Mouse (Mus musculus) G1E (cell line): ENCODE data around the gene Atp6v0a1. TPM values are rescaled to one million over a fixed set of nuclear protein-coding genes. Genes with fewer than 3 reads are reported as not detected.

Experiments
- ATAC-seq: 2 replicates; pipeline ENCODE4 v1.8.0; 2016; ENCODE audit warnings: mild to moderate bottlenecking; ENCODE audit not compliant: insufficient number of reproducible peaks, poor library complexity, low FRiP score, severe bottlenecking; ENCODE audit errors: extremely low read depth
- DNase-seq: peaks from one replicate; pipeline ENCODE4 v3.0.0; 2012; ENCODE audit warnings: low spot score
- H3K27me3 ChIP-seq: 2 replicates; pipeline ENCODE4 v1.6.1; 2012; ENCODE audit warnings: mild to moderate bottlenecking, low read length, inconsistent platforms; ENCODE audit not compliant: insufficient read depth
- H3K36me3 ChIP-seq: replicated peaks from 2 replicates; pipeline ENCODE3; 2012; ENCODE audit warnings: mild to moderate bottlenecking, inconsistent platforms
- H3K4me1 ChIP-seq: 2 replicates; pipeline ENCODE4 v1.6.1; 2012; ENCODE audit warnings: low read depth, low read length, inconsistent platforms, mixed read lengths; ENCODE audit not compliant: insufficient read depth
- H3K4me3 ChIP-seq: 2 replicates; pipeline ENCODE4 v1.5.1; 2012; ENCODE audit warnings: low read depth, mild to moderate bottlenecking, inconsistent platforms, low read length, moderate library complexity, mixed read lengths
- H3K9me3 ChIP-seq: replicated peaks from 2 replicates; pipeline ENCODE4 v1.6.1; 2012; ENCODE audit warnings: inconsistent platforms
- CTCF ChIP-seq: IDR thresholded peaks from 2 replicates; pipeline ENCODE4 v1.5.1; 2012; ENCODE audit warnings: low read depth, low read length, inconsistent platforms, mixed read lengths
- GATA1 ChIP-seq: IDR thresholded peaks from 2 replicates; pipeline ENCODE4 v1.6.1; 2012; ENCODE audit warnings: borderline replicate concordance, low read length, inconsistent platforms, mixed read lengths
- GATA2 ChIP-seq: IDR thresholded peaks from 2 replicates; pipeline ENCODE4 v1.6.1; 2012; ENCODE audit warnings: low read depth, low read length, inconsistent platforms, borderline replicate concordance
- POLR2AphosphoS5 ChIP-seq: IDR thresholded peaks from 2 replicates; pipeline ENCODE4 v1.6.1; 2012; ENCODE audit warnings: low read depth, low read length, inconsistent platforms; ENCODE audit not compliant: insufficient replicate concordance
- TAL1 ChIP-seq: conservative IDR thresholded peaks from 2 replicates; pipeline ENCODE4 v1.6.1; 2012; ENCODE audit warnings: low read depth, low read length, inconsistent platforms, mixed read lengths
- polyA plus RNA-seq: library from polyadenylated mRNA; stranded (reverse); fragments of >175 nt; gene quantifications from 2 replicates; pipeline ENCODE4 v1.2.3, GENCODE M21; 2012
- total RNA-seq, 2 experiments: library from RNA; stranded (forward) in 1 of 2; stranded (reverse) in 1 of 2; fragments of 200-1000 nt in 1 of 2; fragments of >200 nt in 1 of 2; fragmentation: Nextera tagmentation in 1 of 2; gene quantifications; 2 replicates each; pipeline ENCODE4 v1.2.3; 2014 to 2017

The Atp6v0a1 gene
- total and polyA plus RNA-seq, 3 experiments = 26.3 to 180 (median 77.6) TPM

DNA sequence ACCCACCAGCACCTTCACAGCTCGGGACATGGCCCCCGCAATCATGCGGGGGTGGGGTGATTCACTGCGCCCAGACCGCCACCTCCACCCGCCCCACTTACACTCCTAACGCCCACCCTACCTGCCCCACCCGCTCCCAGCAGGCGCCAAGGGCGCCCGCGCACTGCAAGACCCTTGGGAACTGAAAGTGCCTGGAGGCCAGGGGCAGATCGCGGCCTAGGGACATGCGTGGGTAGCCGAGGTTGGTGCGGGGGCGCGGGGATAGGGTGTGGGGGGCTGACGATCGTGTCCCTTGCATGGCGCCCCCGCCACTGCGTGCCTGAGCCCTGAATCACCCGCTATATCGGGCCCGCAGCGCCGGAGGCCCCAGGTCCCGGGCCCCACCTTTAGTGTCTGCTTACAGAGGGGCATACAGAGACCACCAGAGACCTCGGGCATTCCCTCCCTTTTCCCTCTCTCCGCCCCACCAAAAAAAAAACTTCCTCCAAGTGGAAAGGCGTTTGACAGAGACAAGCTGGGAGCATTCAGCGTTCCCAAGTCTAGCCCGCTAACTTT is 40.0 kb upstream of the Atp6v0a1 start:
- TF ChIP-seq TAL1 (no peak), POLR2AphosphoS5 (no peak), CTCF (no peak), GATA1 (no peak), GATA2 (no peak)
- peaks cover 45% of the 10 kb centered on the region for H3K4me1 ChIP-seq
- ATAC-seq = no peak
- peaks cover 3% of the 10 kb centered on the region for H3K36me3 ChIP-seq
- no peaks in the 10 kb centered on the region for H3K9me3 ChIP-seq
- DNase-seq = no peak
- peaks cover 65% of the 10 kb centered on the region for H3K27me3 ChIP-seq
- peak overlapping the region; percentile 76 for H3K4me3 ChIP-seq

DNA sequence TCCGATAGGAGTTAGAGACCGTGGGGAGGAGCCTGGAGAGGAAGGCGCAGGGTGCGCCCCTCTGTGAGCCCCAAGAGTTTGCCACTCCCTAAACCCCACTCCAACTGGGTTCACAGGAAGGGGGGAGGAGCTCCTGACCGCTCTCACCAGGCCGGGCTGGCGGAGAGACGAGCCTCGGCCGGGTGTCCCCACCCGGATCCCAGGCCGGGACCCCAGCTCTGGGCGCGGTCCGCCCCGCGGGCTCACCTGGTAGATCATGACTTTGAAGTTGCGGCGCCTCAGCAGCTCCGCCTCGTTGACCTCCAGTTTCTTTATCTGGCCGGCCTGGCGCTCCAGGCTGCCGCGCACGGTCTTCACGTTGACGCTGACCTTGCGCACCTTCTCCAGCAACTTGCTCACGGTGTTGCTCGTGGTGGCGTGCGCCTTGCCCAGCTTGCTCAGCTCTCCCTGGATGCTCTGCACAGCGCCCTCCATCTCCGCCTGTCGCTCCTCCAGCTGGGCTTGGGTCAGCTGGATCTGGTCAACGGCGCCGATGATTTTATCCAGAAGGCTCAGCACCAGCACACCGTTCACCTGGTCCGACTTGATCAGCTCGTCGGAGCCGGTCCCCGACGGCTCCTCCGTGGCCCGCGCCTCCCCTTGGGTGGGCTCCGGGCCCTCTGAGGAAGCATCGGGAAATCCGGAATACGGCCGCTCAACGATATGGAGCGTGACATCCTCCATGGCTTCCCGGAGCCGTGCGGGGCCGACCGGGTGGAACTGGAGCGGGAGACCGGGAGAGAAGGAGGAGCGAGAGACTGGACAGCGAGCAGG is 39.3 kb upstream of the Atp6v0a1 start:
- Histone ChIP-seq H3K36me3 (no peaks in the 10 kb centered on the region), H3K4me1 (peaks cover 39% of the 10 kb centered on the region), H3K27me3 (peaks cover 65% of the 10 kb centered on the region), H3K9me3 (no peaks in the 10 kb centered on the region), H3K4me3 (peak overlapping the region; percentile 76)
- TF ChIP-seq CTCF (no peak), TAL1 (no peak), GATA2 (no peak), POLR2AphosphoS5 (no peak), GATA1 (no peak)
- ATAC-seq = peak; percentile 60; the same call in 1 of the 2 replicates
- DNase-seq = peak; percentile 75

DNA sequence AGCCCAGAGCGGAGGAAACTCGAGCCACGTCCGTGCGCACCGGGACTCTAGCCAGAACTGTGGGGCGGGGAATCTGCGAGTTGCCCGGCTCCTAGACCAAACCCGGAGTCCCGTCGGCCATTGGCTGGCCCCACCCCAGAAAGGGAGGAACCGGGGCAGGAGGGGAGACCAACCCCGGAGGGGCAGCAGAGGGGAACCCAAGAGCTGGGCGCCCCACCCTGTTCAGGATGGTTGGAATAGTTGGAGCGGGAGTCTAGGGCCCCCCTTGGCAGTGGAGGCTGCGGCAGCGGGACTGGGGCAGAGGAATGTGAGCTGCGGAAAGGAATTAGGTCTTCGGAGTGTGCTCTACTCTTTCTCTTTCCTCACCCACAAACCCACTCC is 38.7 kb upstream of the Atp6v0a1 start, which contains the start of gene Cavin1:
TSS of gene Cavin1 (minus strand) at position 331 of the 381 bp plus-strand sequence.
- TF ChIP-seq TAL1 (no peak), GATA1 (no peak), GATA2 (no peak), CTCF (no peak), POLR2AphosphoS5 (no peak)
- no peaks in the 10 kb centered on the region for H3K9me3 ChIP-seq
- peak within 1 kb of the TSS; percentile 76 for H3K4me3 ChIP-seq

DNA sequence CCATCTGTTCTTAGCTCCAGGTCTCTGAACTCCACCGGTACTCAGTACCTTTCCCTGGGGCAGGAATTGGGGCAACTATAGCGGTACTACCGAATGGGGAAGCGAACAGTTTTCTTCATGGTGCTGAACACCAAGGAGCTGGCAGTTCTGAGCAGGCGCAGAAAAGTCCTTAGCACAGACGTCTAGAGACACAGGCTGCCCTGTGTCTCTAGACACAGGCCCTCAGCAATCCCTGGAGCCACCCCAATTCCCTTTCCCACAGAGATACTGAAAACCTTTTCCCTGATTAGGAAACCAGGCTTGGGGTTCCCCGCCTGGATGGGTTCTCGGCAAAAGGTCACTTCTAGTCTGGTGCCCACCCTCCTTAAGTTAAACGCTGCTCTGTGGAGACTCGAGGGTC is 37.8 kb upstream of the Atp6v0a1 start:
- Histone ChIP-seq H3K27me3 (peaks cover 65% of the 10 kb centered on the region), H3K4me3 (no peak overlapping the region), H3K4me1 (peaks cover 30% of the 10 kb centered on the region), H3K36me3 (no peaks in the 10 kb centered on the region), H3K9me3 (no peaks in the 10 kb centered on the region)
- TF ChIP-seq POLR2AphosphoS5 (no peak), TAL1 (no peak), GATA2 (no peak), CTCF (no peak), GATA1 (no peak)
- DNase-seq (no peak), ATAC-seq (no peak)

More for the DNA sequence above, 38.7 kb upstream of the Atp6v0a1 start, which contains the start of gene Cavin1:
- H3K4me1 ChIP-seq = peaks cover 37% of the 10 kb centered on the region
- no peak for ATAC-seq
- no peaks in the 10 kb centered on the region for H3K36me3 ChIP-seq
- H3K27me3 ChIP-seq = peaks cover 66% of the 10 kb centered on the region
- no peak for DNase-seq

DNA sequence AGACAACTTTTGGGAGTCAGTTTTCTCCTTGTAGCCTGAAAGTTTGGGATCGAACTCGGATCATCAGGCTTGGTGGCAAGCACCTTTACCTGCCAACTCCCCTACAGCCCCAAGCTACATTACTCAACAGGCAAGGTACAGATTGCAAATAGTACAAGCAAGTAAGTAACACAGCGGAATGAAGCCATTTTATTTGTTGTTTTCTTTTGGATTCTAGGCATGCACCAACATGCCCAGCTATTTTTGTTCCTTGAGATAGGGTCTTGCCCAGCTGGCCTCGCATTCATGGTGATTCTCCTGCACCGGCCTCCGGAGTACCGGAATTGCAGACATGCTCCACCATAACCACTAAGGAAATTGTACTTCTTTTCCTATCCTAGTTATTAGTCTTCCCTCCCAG is 36.0 kb upstream of the Atp6v0a1 start:
- Histone ChIP-seq H3K4me3 (no peak overlapping the region), H3K27me3 (peaks cover 65% of the 10 kb centered on the region), H3K4me1 (peaks cover 27% of the 10 kb centered on the region), H3K9me3 (no peaks in the 10 kb centered on the region), H3K36me3 (no peaks in the 10 kb centered on the region)
- ATAC-seq (no peak), DNase-seq (no peak)
- no peak for TF ChIP-seq TAL1
- no peak for TF ChIP-seq GATA1
- no peak for TF ChIP-seq GATA2
- TF ChIP-seq POLR2AphosphoS5 = no peak
- no peak for TF ChIP-seq CTCF

DNA sequence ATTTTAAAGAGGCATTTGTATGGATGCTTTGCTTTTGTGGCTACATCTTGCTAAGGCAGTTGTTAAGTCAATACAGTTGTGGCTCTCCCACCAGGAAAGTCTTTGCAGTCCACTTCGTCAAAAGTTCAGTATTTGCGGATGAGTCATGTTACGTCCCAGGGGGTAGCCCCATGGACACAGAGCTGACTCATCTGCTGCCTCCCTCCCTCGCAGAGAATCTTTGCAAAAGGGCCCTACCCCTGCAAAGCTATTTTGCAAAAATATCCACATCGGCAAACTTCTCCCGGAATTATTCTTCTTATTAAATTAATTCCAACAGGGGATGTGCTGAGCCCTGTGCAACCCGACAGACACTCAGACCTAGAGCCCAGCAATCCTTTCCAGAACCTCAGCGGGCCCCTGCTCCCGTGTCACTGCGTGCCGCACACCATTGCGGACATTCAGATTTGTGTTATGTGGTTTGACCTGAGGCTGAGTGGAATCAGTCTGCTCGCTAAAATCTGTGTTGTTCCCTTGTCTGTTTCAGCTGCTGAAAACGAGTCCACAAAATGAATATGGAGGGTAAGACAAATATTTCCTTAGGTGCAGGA is 34.8 kb upstream of the Atp6v0a1 start:
- no peak for DNase-seq
- Histone ChIP-seq H3K36me3 (no peaks in the 10 kb centered on the region), H3K9me3 (no peaks in the 10 kb centered on the region), H3K27me3 (peaks cover 57% of the 10 kb centered on the region), H3K4me3 (no peak overlapping the region), H3K4me1 (peaks cover 19% of the 10 kb centered on the region)
- no peak for ATAC-seq
- TF ChIP-seq POLR2AphosphoS5 (no peak), GATA1 (no peak), CTCF (no peak), GATA2 (no peak), TAL1 (no peak)
